Mouse (Mus musculus): ENCODE measurements around the gene Fbxo10.

GRCm38 (mm10) chr4:45083487-45083886, 917 bp downstream of the Fbxo10 start:
- no peak for TF ChIP-seq CTCF (conservative IDR thresholded peaks at IDR 0.05; ENCODE audit: low read length)
- TF ChIP-seq NANOG (IDR thresholded peaks at IDR 0.05; ENCODE audit: borderline replicate concordance, low read length), result no peak
